Mouse (Mus musculus) c-Kit-positive CD71-positive TER-119-positive erythroid progenitor cells, embryonic 14.5 days (primary cell): ENCODE measurements at regions not wholly inside any gene's neighbourhood (a gene's known extent, or its start where the extent isn't known, plus 50 kb on each side); places are given as distances from the start of the nearest gene placed in this dataset.

ENCODE experiments used
- DNase-seq: peaks from one replicate; pipeline ENCODE4 v3.0.0-alpha.2; 2013; ENCODE audit warnings: low spot score

DNA sequence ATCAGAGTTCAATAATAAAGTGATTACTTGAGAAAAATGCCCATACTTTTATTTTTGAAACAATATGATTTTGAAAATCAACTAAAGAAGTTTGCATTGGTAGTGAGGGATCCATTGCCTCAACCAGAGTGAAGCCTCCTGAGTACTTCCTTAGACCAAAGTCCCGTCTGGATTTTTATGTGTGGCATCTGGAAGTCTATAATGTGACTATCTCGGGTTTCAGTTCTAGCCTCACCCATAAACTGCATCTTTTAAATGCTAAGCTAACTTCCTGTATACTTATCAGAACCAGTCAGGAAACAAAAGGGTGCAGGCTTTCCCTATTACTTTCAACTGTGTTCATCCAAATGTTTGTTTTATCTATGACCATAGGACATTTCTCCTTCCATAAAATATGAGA lies 178.8 kb downstream of the Spry2 start:
- DNase-seq: no peak

DNA sequence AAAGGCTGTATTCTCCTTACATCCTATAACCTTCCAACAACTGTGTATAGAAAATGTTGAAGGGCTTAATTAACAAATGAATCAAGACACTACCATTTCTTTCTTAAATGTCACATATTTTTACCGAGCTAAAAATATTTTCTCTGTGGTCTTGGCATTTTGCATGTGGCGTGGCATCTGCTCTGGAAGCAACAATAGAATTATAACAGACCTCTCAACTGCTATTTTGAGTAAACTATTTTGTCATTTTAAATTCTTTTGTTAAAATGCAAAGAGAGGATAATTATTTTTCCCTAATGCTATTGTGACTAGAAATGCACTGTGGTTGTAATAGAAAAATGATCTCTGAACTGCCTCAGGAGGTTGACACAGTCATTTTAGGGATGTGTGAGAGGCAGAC lies 187.9 kb downstream of the Spry2 start:
- DNase-seq: no peak

DNA sequence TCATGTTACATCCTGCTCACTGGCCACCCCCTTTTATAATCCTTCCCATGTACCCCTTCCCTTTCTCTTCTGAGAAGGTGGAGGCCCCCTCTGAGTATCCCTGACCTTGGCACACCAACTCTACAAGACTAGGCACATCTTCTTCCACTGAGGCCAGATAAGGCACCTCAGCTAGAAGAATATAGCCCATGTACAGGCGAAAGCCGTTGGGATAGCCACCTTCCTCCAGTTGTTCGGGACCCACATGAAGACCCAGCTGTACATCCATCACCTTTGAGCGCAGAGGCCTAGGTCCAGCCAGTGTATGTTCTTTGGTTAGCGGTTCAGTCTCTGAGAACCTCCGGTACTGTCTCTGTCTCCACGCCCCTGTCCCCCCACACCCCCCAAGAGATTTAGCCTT lies 189.9 kb downstream of the Spry2 start:
- DNase-seq: no peak

DNA sequence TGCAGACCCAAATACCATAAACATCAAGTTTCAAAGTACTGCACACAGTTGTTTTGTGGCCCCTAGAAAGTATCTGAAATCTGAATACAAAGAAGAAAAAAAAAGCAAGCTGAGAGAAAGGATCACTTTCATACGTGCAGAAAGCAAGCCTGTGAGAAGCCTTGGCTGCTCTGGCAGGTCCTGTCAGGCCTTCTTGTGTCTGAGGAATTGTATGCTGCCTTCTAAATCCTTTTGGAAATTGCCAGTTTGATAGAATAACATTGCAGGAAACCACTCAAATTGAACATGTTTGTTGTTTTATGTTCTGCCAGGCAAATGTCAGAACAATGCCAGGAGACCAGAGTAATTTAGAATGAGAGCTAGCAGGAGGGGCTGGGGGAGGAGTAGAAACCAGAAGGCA lies 198.0 kb downstream of the Spry2 start:
- DNase-seq: no peak

DNA sequence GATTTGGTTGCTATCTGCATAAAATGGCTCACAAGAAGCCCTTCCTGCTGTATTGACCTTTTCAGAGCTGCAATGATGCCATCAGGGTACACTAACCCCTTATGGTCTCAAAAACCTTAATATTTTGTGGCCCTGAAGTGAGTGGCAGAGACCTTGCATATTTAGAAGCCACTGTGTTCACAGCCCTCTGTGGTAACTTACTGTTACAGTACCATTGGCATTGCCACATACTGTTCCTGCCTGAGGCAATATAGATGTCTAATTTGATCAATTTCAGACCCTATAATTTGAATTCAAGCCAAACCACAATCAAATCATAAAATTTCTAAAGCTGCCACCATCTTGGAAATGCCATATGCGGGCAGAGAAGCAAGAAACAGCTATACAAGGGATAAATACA lies 198.5 kb downstream of the Spry2 start:
- no peak for DNase-seq

DNA sequence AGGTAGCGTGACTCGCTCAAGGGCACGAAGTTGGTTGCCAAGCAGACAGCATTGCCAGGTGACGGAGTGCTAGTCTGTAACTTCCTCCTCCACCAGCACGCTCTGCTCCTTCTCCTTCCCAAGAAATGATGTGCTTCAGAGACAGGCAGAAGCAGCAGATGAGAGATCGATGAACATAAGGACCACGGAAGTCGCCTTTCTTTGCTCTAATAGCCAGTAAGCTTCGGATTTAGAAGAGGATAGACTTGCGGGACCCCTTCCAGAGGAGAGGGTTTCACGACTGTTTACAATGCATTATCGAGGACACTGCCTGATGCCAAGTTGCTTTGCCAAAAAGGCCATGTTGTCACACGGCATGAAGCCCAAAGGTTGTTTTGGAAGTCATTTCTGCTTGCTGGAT lies 199.2 kb downstream of the Spry2 start:
- no peak for DNase-seq

DNA sequence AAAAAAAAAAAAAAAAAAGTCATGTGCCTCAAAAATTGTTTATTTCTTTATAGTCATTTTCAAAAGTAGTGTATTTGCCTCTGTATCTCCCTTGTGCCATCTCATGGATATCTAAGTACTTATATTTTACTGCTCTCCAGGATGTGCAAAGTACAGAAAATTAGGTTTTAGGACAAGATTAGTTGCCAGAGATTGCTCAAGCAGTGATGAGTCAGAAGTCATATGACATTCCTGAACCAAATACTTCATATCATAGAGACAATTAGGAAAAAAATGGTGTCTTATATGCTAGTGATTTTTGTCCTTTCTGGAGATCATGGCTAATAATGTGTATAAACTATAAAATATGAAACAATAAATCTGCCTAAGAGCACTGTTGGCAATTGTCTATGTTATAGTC lies 201.7 kb downstream of the Spry2 start:
- no peak for DNase-seq

DNA sequence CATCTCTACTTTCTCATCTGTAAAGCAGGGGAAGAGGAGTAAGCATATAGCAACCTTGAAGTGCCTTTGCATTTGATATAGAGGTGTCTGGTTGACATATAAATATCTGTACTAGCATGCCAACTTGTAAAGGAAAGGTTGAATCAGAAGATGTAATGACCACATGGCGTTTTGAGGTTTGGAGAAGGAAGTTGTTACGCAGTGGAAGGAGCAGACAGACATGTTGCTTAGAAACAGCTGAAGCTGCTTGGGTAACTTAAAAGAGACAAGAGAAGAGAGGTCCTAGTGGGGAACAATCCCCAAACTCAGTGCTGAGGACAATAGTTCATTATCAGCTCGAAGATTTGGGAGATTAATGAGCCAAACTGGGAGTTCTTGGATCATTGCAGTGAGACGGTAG lies 202.9 kb downstream of the Spry2 start:
- no peak for DNase-seq

DNA sequence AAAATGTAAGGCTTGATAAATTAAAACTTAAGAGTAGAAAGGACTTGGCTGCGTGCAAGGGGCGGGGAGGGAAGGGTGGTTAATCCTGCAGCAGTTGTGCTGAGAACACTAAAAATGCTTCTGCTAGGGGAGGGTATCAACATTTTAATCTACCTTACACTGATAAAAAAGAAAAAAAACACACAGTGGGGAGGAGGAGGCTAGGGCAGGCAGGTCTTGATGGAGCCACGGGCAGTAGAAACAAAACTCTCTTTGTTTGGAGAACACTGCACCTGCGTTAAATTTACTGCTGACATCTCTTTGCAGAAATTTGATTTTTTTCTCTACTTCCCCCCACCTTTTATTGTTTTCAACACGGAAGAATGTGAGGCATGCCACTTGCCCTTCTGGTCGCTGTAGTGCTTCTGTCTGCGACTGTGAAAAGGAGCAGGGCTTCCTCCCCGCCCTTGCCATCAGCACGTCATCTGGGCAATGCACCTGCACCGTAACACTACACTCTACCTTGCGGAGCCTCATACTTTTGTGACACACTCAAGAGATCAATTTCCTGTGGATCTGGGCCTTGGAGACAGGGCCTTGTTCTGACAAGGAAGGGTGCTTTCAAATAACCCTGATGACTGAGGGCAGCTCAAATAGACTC lies 211.7 kb downstream of the Spry2 start:
- no peak for DNase-seq

DNA sequence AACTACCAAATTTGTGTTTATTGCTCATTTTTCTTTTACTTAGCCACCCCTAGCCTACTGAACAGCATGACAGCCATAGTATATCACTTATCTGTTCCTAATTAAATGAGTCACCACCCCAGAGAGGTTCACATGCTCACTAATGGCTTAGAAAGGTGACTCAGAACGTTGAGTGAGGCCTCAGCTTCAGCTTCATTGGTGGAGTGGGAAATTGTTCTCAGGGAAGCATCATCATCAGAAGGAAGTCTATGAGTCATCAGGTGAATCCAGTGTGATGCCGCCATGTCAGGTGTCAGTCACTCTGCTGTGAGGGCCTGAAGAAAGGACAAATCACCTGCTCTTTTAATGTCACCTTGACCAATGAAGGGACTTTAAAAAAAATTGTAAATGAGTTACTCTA lies 212.3 kb downstream of the Spry2 start:
- no peak for DNase-seq

DNA sequence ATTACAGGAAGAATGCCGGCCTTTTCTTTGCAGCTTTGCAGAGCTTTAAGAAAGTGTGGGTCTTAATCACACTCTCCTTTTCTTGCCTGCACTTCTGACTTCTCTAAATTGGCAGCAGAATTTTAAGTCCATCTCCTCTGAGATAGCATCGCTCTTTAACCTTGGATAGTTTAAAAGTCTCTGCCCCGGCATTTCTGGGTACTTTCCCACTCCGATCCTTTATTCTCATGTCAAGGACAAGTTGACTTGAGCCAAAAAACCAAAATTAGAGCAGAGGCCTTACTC lies 220.0 kb downstream of the Spry2 start:
- DNase-seq: no peak

DNA sequence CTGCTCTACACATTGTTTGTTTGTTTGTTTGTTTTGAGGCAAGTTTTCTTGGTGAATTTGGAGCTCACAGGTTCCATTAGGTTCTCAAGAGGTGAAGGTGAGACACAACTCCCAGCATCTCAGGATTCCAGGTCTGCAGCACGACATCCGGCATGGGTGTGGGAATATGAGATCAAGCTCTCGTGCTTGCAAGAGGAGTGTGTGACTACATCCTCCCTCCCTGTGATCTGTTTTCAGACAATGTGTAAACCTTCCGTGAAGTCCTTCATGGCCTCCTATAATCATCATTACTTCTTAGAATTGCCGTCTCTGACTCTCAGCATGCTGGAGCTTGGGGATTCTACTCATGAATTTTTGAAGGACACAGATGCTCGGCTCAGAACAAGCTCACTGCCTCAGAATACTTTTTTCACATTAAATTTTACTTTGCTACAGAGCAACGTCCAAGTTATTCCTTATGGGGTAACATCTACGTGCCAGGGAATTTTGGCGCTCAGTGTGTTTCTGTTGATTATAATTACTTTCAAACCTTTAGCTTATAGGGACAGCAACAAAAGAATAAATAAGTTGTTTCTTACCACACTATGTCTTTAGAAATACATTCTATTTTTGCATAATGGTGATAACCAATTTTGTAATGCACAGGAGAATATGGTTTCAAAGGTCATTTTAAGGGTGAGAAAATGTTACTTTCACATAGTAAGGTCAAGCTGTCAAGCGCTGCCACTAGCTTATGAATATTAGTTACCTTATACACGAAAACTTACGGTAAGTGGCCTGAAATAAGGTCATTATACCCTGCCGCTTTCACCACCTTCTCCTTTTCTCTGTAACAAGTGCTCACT lies 220.6 kb downstream of the Spry2 start:
- no peak for DNase-seq

DNA sequence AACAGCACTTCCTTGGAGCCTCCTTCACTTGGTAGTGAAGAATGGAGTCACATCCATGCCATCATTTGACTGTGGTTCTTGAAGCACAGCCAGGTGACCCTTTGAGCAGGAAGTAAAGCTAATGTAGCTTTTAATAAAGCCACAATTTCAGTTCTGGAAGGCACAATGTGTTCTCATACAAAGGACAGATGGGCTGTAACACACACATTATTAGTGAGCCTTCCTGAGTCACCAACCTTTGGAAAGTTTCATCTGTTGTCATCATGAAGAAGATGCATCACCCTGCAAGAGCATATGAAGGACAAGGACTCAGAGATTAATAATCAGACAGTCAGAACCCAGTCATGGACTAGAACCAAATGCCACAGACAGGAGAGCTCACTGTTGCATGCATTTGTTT lies 221.6 kb downstream of the Spry2 start:
- DNase-seq: no peak

DNA sequence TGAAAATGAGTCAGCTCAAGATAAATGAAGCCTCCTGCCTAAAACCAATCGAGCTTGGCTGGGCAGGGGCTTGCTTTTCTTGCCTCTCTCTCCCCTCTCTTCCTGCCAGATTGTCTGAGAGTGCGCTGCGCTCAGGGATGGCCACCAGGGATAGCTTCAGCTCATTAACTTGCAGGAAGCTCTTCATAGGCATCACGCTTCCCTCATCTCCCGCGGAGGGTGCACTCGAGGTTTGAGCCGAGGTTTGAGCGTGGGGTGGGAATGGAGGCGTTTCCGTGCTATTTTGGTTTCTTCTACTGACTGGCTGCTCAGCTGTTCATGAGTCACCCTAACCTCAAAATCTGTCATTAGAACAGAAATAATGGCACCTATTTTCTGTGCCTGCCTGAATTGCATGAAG lies 227.7 kb downstream of the Spry2 start:
- DNase-seq: no peak

DNA sequence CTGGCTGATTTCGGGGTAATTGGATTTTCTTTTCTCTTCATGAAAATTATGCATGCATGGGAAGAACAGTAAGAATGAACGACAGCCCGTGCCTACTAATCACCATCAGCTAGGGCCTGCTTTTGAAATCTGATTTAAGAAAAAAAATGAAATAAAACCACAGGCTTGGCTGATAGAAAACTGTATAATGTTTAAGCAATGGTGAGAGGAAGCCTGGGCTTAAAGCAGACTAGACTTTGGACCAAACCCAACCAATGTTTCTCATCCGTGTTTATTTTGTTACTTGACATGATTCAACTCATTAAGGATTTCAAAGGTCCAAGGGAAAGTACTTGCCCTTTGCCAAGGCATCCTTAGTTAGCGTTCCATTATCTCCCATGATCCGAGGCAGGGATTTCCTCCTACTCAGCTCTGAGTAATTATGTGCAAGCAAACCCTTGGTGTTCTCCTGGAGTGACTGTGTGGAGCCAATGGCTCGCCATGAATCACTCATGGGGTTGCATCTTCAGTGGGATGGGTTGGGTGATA lies 231.9 kb downstream of the Spry2 start:
- DNase-seq: no peak

DNA sequence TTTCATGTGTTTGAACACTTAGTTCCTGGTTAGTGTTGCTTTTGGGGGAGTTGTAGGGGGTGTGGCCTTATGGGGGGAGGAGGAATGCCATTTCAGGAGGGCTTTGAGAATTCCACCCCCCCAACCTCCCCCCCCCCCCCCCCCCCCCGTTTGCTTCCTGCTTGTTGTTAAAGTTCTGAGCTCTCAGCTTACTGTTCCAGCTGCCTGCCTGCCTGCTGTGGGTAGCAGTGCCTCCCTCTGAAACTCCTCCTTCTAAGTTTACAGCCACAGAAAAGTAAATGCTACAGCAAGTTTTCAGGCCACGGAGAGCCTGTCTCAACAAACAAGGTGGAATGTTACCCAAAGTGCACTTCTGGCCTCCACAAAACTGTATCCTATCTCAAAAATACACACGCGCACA lies 233.1 kb downstream of the Spry2 start:
- DNase-seq: no peak

DNA sequence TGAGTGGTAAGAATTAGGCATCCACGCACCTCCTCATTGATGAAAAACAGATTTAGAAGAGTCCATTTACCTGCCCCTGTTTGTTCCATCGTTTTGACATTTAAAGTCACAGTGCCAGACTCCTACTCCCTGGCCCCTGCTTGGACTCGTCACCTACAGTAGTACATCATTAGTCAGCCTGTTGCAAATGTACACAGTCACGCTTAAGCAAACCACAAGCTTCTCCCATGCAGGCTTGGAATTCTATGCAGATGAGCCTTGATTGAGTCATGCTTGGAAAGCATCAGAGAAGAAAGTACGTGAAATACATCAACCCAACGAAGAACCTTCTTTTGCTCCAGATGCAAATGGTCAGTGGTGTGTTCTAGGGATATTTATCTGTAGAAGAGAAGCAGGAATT lies 233.8 kb downstream of the Spry2 start:
- no peak for DNase-seq

DNA sequence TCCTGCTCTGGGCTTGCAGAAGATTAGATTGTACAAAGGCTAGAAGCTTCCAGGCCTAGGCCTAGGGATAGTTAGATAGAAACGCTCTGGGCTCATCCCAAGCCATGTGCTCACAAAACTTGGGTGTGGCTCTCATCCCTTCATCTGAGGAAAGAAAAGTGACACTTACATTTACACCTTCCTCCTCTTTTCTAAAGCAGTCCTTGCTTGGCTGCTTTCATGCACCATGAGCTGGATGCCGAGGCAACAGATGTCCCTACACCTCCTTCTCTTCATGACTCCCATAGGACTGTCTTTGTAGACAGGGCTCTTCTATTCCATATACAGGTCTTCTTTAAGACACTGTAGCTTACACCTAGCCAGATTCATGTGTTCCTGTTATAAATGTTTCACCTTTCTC lies 238.3 kb downstream of the Spry2 start:
- no peak for DNase-seq

DNA sequence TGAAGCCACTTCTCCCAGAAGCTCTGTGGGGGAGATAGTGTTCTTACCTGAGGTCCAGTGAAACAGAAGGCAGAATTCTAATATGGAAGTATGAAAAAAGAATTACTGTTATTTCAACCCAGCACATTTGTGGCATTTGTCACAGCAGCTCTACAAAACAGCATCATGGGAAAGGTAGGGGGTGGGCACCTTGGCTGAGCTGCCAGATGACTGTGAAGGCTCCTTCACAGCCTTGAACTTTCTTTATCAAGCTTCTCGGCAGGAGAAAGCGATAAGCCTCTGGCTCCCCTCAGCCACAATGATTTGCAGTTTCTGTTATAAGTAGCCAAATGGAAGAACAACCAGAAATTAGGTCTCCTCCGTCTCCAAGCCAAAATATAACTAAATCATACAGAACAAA lies 249.5 kb downstream of the Spry2 start:
- DNase-seq: no peak

DNA sequence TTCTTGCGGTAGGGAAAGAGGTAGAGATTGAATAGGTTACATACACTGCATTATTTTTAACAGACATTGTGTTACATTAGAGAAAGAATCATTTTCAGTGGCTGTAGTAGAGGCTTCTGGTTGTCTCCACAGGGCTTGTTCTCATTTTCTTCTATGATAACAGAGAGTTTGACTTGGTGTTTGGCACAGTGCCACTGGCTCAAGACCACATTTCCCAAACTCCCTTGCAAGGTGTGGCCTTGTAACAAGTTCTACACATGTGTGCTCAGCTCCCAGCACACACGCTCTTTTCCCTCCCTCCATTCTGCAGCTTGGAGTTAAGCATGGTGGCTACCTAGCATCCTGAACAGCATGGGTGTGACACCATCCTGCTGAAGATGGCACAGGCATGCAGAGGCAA lies 252.2 kb downstream of the Spry2 start:
- no peak for DNase-seq

DNA sequence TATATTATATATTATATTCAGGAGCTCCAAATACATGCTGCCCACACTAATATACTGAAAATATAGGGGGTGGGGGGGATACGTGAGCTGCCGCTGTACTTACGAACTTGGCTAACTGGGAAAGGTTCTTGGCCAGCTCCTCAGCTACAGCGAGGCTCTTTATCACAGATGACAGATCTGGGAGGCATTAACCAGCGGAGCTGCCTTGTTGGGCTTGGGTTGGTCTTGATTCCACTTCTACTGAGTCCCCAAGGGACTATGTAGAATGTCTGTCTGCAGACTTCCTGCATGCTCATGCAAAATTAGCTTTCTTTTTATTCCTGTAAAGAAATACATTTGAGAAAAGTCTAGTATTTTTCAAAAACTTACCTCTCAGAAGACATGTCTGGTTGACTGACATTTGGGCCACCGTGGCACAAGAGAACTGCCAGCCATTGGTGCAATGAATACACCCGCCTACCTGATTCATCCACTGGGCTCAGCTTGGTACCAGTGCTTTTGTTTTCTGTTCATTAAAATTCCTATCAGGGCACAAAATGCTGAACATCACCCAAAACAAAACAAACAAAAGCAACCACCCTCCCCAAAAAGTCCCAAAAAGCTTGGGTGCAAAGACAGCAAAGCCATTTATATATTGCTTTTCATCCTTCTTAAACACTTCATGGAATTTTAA lies 253.2 kb downstream of the Spry2 start:
- DNase-seq: no peak

DNA sequence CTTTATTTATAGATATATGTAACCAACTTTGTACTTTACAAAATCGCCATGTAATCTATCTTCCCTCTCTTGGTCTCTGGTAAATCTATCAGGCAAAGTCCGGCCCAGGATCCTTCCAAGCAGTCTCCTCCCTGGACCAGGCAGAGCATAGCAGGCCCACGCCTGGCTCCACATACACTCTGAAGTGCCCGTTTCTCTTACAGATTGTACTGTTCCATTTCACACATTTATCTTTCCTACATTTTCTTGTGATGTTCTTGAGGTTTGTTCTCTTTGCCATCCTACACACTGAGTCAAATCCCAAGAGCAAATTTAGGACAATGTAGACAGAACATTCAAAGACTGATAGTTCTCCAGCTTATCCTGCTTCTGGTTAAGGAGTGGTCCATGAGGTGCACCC lies 264.3 kb downstream of the Spry2 start:
- DNase-seq: no peak

DNA sequence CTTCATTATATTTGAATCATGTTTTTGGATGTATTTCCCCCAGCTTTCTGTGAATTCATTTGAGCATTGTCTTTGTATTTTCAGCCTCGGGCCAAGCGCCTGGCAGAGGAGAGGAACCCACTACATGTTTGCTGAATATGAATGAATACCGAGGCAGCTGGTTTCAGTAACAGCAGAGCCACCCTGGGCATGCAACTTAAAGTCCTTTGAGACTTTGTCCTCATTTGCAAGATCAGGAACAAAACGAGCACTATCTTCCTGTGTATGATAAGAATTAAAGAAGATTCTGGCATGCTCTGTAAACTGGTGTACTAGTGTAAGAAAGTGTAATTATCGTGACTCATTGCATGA lies 265.0 kb downstream of the Spry2 start:
- no peak for DNase-seq
